Mouse (Mus musculus) E14TG2a.4 (cell line): Measurements from ENCODE around the gene G6pc3.
"Not testable (repeated sequence)": the region's sequence is repeated elsewhere in the genome, so short reads cannot be mapped to it uniquely, and the experiment has no call there.

Source experiments
- H3K27me3 ChIP-seq: 2 replicates; pipeline ENCODE4 v1.6.1; 2014; ENCODE audit warnings: low read length, control low read depth; ENCODE audit not compliant: insufficient read depth
- H3K36me3 ChIP-seq: 2 replicates; pipeline ENCODE4 v1.6.1; 2014; ENCODE audit warnings: low read length, control low read depth; ENCODE audit not compliant: insufficient read depth
- H3K4me1 ChIP-seq: replicated peaks from 2 replicates; pipeline ENCODE4 v1.6.1; 2014; ENCODE audit warnings: low read depth, low read length, control low read depth
- H3K4me3 ChIP-seq: replicated peaks from 2 replicates; pipeline ENCODE4 v1.5.1; 2014; ENCODE audit warnings: mild to moderate bottlenecking, low read length
- H3K9me3 ChIP-seq: 2 replicates; pipeline ENCODE4 v1.6.1; 2014; ENCODE audit warnings: low read length, control low read depth
- CTCF ChIP-seq: conservative IDR thresholded peaks from 2 replicates; pipeline ENCODE4 v1.5.1; 2014; ENCODE audit warnings: low read length
- NANOG ChIP-seq: IDR thresholded peaks from 2 replicates; pipeline ENCODE4 v1.6.1; 2014; ENCODE audit warnings: borderline replicate concordance, low read length, mixed read lengths
- POU5F1 ChIP-seq: IDR thresholded peaks from 2 replicates; pipeline ENCODE4 v1.6.1; 2014; ENCODE audit warnings: low read length, borderline replicate concordance

The G6pc3 gene

DNA sequence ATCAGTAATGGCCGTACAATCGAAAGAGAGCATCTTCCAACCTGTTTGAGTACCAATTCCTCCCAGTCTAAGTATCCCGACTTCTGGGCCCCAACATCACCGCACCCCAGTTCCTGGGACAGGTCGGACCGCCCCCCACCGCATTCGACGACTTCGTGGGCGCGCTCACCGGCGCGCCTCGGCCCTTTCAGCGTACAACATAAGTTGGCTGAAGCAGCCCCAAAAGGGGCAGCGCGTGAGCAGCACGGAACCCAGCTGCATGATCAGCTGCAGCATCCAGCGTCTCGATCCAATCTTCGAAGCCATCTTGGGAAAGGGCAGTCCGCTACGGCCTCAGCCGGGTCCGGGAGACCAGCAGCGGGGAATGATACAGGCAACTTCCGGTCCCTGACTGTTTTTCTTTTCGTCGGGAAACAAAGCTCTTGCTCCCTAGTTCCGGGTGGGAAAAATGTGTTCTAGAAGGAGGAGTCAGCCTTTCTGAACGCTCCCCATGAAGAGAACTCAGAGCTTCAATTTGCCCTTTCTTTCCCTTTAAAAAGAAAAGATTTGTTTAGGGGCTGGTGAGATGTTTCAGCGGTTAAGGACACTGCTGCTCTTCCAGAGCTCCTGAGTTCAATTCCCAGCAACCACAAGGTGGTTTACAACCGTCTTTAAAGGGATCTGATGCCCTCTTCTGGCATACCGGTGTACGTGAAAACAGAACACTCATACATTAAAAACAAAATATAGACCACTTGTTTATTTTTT lies 33.2 kb upstream of the G6pc3 start, which contains the start of gene Tmem101:
Gene Tmem101, minus strand, starts transcription at position 366 of the 747 bp plus-strand sequence.
- TF ChIP-seq NANOG (no peak), CTCF (peak; percentile 17; the same call in 1 of the 2 replicates)
- Histone ChIP-seq H3K9me3 (no peaks in the 10 kb centered on the region), H3K27me3 (no peaks in the 10 kb centered on the region), H3K4me1 (peaks cover 36% of the 10 kb centered on the region), H3K4me3 (peak within 1 kb of the TSS; percentile 93), H3K36me3 (peaks cover 32% of the 10 kb centered on the region)

DNA sequence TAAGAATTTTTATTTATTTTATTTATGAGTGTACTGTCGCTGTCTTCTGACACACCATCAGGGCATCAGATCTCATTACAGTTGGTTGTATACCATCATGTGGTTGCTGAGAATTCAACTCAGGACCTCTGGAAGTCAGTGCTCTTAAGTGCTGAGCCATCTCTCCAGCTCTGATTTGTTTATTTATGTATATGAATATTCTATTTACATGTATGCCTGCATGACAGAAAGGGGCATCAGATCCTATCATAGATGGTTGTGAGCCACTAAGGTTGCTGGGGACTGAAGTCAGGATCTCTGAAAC lies 32.7 kb upstream of the G6pc3 start:
- no peaks in the 10 kb centered on the region for H3K9me3 ChIP-seq
- no peak overlapping the region for H3K4me3 ChIP-seq
- H3K4me1 ChIP-seq, result peaks cover 31% of the 10 kb centered on the region
- no peak for TF ChIP-seq CTCF
- no peaks in the 10 kb centered on the region for H3K27me3 ChIP-seq
- peaks cover 37% of the 10 kb centered on the region for H3K36me3 ChIP-seq

DNA sequence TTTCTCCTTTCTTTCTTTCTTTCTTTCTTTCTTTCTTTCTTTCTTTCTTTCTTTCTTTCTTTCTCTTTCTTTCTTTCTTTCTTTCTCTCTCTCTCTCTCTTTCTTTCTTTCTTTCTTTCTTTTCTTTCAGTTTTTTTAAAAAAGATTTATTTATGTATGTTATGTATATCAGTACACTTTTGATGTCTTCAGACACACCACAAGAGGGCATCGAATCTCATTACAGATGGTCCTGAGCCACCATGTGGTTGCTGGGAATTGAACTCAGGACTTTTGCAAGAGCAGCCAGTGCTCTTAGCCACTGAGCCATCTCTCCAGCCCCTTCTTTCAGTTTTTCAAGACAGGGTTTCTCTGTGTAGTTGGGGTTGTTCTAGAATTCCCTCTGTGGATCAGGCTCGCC lies 31.4 kb upstream of the G6pc3 start:
- H3K27me3 ChIP-seq, H3K9me3 ChIP-seq, H3K4me3 ChIP-seq: not testable (repeated sequence)
- H3K36me3 ChIP-seq, result peaks cover 40% of the 10 kb centered on the region
- peaks cover 24% of the 10 kb centered on the region for H3K4me1 ChIP-seq

DNA sequence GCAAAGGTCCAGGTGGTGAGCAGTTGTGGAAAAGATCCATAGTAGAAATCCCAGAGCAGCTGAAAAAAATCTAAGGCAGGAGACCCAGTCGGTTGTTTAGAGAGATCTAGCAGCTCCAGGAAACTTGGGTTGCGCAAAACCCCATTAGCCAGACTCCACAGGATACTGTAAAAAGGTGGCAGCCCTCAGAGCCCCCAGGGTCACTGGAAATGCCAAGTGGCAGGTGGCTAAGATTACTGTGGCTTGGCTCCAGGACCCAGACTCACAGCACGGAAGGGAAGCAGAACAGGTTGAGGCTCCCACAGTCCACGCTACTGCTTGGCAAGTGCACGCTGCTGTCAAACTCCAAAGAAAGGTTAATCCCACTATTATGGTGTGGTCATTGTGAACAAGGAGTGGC lies 29.6 kb upstream of the G6pc3 start:
- H3K27me3 ChIP-seq, result no peaks in the 10 kb centered on the region
- H3K9me3 ChIP-seq, result no peaks in the 10 kb centered on the region
- TF ChIP-seq POU5F1, result no peak
- H3K36me3 ChIP-seq, result peaks cover 40% of the 10 kb centered on the region
- peaks cover 20% of the 10 kb centered on the region for H3K4me1 ChIP-seq
- H3K4me3 ChIP-seq, result no peak overlapping the region

DNA sequence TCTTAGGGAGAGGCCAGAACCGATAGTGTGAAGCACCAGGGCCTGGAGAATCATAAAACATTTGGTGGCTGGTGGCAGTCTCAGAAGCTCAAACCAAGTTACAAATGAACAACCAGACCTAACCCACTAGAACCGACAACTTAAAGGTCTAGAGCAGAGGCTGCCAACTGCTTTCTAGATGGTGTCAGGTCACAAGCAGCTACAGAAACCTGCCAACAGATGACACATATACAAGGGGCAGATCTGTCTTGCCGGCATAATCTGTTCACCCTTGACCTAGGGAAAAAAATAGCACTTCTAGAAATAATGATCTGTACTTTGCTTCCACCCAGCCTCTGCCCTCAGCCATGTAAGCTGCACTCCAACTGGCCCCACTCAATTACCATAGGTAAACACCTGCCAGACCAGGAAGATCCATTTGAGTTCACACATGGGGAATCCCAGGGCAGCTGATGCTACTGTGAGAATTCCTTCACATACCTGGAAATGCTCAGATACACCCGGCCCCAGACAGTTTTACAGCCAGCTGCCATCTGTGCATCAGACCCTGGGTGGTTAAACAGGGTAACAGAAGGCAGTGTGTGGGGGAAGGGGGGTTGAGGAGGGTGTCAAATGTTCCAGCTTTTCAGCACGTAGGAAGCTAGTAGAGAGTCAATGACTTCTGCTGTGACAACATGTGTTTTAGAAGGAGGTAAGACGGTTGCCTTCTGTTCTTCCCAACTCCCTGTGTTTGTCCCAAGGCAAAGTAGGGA lies 23.3 kb upstream of the G6pc3 start:
- Histone ChIP-seq H3K9me3 (no peaks in the 10 kb centered on the region), H3K4me1 (peaks cover 14% of the 10 kb centered on the region), H3K27me3 (no peaks in the 10 kb centered on the region), H3K4me3 (no peak overlapping the region), H3K36me3 (peaks cover 97% of the 10 kb centered on the region)
- TF ChIP-seq POU5F1 (no peak), CTCF (no peak), NANOG (no peak)

DNA sequence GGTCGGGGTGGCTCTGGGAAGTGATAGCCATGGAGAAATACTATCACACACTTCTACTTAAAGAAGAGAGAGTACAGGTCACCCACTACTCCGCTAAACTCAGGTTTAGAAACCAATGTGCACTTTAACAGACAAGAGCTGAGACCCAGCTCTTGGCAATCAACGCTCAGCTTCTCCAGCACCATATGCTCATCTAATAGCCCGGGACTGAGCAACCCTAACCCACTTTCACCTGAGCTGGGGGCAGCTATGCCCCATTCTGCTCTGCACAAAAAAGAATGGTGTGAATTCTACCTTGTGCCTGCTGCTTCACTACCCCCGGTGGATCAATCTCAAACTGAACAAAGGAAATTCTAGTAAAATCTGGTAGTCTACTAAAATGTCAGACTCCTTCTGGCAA lies 21.9 kb upstream of the G6pc3 start:
- Histone ChIP-seq H3K4me1 (peaks cover 14% of the 10 kb centered on the region), H3K36me3 (peaks cover 97% of the 10 kb centered on the region), H3K9me3 (no peaks in the 10 kb centered on the region), H3K27me3 (no peaks in the 10 kb centered on the region), H3K4me3 (no peak overlapping the region)
- TF ChIP-seq CTCF, result no peak
- no peak for TF ChIP-seq POU5F1

DNA sequence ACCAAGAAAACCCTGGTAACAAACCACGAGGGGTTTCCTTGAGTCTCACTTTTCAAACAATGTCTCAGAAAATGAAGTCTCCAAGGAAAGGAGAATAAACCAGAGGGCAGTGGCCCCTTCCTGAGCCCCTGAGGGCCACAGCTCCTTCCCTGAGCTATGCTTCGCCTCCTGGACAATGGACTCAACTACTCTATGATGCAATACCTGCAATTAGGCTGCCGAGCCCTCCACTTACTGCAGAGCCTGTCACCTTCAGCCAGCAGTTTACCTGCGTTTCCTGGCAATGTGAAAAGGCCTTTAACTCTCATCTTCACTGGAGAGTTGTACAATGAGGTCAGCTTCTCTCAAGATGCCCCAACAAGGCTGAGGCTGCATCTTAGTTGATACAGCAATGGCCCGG lies 20.7 kb upstream of the G6pc3 start:
- H3K36me3 ChIP-seq, result peaks cover 93% of the 10 kb centered on the region
- H3K4me1 ChIP-seq, result peaks cover 12% of the 10 kb centered on the region; the same call in 1 of the 2 replicates
- H3K9me3 ChIP-seq, result no peaks in the 10 kb centered on the region
- H3K27me3 ChIP-seq, result no peaks in the 10 kb centered on the region
- TF ChIP-seq POU5F1 (no peak), NANOG (no peak), CTCF (no peak)
- H3K4me3 ChIP-seq, result no peak overlapping the region

DNA sequence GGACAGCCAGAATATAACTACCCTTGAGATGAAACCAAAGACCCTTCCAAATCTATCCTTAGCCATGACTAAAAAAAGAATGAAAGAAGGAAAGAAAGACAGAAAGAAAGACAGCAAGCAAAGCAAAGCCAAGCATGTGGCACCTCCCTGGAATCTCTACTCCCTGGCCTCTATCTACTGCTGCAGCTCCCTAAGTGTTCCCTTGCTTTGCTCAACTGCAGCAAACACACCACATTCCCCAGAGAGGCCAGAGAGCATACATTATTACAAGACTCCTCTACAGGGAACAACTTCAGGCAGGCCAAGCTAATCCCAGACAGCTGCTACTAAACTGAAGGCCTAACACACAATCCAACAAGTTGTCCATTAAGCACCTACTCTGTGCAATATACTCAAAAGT lies 9.6 kb upstream of the G6pc3 start:
- Histone ChIP-seq H3K9me3 (no peaks in the 10 kb centered on the region), H3K4me1 (peaks cover 12% of the 10 kb centered on the region), H3K36me3 (peaks cover 77% of the 10 kb centered on the region), H3K4me3 (no peak overlapping the region), H3K27me3 (no peaks in the 10 kb centered on the region)
- TF ChIP-seq CTCF (no peak), POU5F1 (no peak), NANOG (no peak)

DNA sequence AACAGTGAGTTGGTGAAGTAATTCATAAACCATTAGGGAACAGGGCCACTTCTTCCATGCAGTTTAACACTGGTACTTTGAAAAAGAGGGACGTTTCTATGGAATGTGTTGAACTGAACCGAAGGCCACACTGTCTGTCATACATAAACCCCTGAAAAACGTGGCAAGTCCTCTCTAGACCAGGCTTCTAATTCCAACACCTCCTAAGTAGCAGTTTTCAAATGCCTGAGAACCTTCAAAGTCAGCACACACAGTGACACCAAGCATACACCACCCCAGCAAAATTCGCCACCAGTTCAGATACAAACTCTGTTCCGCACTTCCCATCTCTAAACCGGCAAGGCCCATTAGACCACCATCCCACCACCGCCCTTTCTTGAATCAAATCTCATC lies 5.2 kb upstream of the G6pc3 start:
- peaks cover 40% of the 10 kb centered on the region for H3K36me3 ChIP-seq
- no peaks in the 10 kb centered on the region for H3K27me3 ChIP-seq
- H3K4me1 ChIP-seq, result peaks cover 32% of the 10 kb centered on the region
- peak overlapping the region; percentile 95 for H3K4me3 ChIP-seq
- H3K9me3 ChIP-seq, result no peaks in the 10 kb centered on the region
- no peak for TF ChIP-seq NANOG
- no peak for TF ChIP-seq CTCF
- TF ChIP-seq POU5F1, result no peak
